Mouse (Mus musculus) E14TG2a.4 (cell line): Measurements from ENCODE around the gene Nptxr.

ENCODE experiments used
- H3K27me3 ChIP-seq: 2 replicates; pipeline ENCODE4 v1.6.1; 2014; ENCODE audit warnings: low read length, control low read depth; ENCODE audit not compliant: insufficient read depth
- H3K36me3 ChIP-seq: 2 replicates; pipeline ENCODE4 v1.6.1; 2014; ENCODE audit warnings: low read length, control low read depth; ENCODE audit not compliant: insufficient read depth
- H3K4me1 ChIP-seq: replicated peaks from 2 replicates; pipeline ENCODE4 v1.6.1; 2014; ENCODE audit warnings: low read depth, low read length, control low read depth
- H3K4me3 ChIP-seq: replicated peaks from 2 replicates; pipeline ENCODE4 v1.5.1; 2014; ENCODE audit warnings: mild to moderate bottlenecking, low read length
- H3K9me3 ChIP-seq: 2 replicates; pipeline ENCODE4 v1.6.1; 2014; ENCODE audit warnings: low read length, control low read depth
- CTCF ChIP-seq: conservative IDR thresholded peaks from 2 replicates; pipeline ENCODE4 v1.5.1; 2014; ENCODE audit warnings: low read length
- NANOG ChIP-seq: IDR thresholded peaks from 2 replicates; pipeline ENCODE4 v1.6.1; 2014; ENCODE audit warnings: borderline replicate concordance, low read length, mixed read lengths
- POU5F1 ChIP-seq: IDR thresholded peaks from 2 replicates; pipeline ENCODE4 v1.6.1; 2014; ENCODE audit warnings: low read length, borderline replicate concordance

Nptxr gene

DNA sequence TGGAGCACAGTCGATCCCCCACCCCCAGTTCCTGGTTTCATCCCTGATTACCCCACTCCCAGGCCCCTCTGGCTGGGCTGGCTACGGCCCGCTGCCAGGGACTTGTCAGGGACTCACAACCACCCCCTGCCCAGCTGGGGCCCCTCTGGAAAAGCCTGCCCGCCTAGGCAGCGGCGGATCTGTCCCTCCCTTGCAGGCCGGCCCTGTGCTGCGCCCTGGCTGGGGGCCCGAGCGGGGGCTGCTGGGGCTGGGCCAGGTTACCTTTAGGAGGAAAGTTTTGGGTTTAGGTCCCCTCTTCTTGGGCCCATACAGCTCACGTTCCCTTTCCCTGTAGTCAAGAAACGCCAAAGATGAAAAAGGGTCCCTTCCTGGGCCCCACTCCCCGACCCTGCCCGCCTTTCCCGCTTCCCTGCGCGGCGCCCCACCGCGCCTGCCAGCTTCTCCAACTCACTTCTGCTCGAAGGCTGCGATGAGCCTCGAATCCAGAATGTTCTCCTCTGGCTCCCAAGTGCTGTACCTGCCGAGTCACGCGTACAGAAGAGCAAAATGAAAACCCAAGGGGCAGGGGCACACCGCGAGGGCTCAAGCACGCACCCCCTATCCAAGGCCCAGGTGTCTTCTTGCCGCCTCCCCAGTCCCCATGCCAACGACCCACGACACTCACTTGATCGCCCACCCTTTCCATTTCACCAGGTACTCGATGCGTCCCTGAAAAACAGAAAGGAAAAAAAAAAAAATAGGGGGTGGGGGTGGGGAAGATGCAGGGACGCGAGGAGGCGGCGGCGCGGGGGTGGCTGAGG is 28.9 kb upstream of the Nptxr start:
- Histone ChIP-seq H3K36me3 (peaks cover 44% of the 10 kb centered on the region), H3K9me3 (no peaks in the 10 kb centered on the region), H3K4me1 (peaks cover 63% of the 10 kb centered on the region), H3K27me3 (no peaks in the 10 kb centered on the region), H3K4me3 (peak overlapping the region; percentile 91)
- no peak for TF ChIP-seq CTCF
- TF ChIP-seq NANOG = no peak
- TF ChIP-seq POU5F1 = no peak

DNA sequence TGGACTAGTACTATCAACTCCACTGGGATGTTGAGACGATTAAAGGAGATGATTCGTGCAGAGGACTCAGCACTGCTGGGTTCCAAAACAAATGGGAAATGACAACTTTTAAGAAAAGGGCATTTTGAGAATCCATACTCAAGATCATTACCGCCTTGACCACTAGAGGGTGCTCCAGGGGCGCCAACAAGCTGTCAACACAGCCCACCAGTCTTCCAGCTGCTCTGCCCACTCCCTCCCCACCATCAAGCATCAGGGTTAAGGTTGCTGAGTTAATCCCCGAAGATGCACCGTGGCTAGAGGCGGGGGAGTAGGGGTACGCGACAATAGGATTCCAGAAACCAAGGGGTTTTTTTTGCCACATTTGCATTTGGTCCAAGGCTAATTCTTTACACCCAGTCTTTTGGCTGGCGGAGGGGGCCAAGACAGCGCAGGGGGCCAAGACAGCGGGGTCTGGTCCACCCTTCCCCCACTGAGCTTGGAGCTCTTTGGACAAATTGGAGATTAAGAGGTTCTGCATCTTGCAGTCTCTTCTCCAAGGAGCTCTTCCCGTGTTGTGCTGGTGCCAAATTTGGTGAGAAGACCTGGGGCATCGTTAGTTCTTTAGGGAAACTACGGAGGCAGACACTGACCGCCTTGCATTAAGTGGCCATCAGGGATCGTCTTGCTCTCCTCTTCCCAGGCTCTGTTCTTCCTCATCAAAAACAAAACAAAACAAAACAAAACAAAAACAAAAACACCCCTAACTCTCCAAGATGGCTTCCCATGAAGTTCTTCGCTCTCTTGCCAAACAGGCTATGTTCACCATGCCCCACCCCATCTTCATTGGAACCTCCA is 27.7 kb upstream of the Nptxr start:
- H3K4me1 ChIP-seq = peaks cover 74% of the 10 kb centered on the region
- TF ChIP-seq NANOG (no peak), CTCF (peak; percentile 88), POU5F1 (no peak)

DNA sequence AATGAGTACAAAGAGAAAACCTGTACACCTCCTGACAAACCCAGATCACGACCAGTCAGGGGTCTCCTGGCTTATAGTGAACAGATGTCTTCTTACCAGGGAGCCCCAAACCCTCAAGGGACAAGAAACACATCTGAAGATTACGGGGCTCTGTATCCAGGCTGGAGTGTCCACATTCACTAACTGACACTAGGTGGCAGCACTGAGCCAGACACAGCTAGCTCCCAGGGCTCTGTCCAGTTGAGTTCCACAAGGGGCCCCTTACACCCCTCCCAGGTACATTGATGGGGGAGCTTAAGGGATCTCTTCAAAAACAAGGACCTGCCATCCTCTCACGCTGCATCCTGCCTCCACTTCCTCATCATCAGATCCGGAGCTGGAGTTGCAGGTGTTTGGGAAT is 25.8 kb upstream of the Nptxr start:
- Histone ChIP-seq H3K36me3 (peaks cover 73% of the 10 kb centered on the region), H3K9me3 (no peaks in the 10 kb centered on the region), H3K27me3 (no peaks in the 10 kb centered on the region), H3K4me1 (peaks cover 83% of the 10 kb centered on the region), H3K4me3 (peak overlapping the region; percentile 26; the same call in 1 of the 2 replicates)
- TF ChIP-seq CTCF (peak; percentile 90), POU5F1 (no peak)

More for the DNA sequence above, 27.7 kb upstream of the Nptxr start:
- H3K36me3 ChIP-seq = peaks cover 56% of the 10 kb centered on the region
- H3K9me3 ChIP-seq = no peaks in the 10 kb centered on the region
- no peaks in the 10 kb centered on the region for H3K27me3 ChIP-seq
- peak overlapping the region; percentile 91 for H3K4me3 ChIP-seq

DNA sequence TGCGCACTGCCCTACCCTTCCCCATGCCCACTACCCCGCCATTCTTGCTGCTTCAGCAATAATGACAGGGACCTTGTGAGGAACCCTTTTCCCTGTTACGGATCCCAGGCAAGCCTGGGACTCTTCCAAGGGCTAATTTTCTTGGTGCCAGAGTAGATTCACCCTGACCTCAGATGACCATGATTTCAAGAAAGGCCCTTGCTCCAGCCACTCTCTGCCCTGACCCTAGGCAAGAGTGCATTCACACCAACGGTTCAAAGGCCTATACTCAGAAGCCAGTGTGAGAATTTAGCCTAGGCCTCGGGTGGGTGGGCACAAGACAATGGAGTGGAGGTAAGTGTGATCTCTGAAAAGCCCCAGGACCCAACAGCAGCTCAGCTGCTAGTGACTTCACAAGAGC is 24.9 kb upstream of the Nptxr start:
- Histone ChIP-seq H3K9me3 (no peaks in the 10 kb centered on the region), H3K4me1 (peaks cover 83% of the 10 kb centered on the region), H3K4me3 (peak overlapping the region; percentile 69; the same call in 1 of the 2 replicates), H3K27me3 (no peaks in the 10 kb centered on the region), H3K36me3 (peaks cover 80% of the 10 kb centered on the region)
- TF ChIP-seq POU5F1 (no peak), CTCF (no peak), NANOG (no peak)

DNA sequence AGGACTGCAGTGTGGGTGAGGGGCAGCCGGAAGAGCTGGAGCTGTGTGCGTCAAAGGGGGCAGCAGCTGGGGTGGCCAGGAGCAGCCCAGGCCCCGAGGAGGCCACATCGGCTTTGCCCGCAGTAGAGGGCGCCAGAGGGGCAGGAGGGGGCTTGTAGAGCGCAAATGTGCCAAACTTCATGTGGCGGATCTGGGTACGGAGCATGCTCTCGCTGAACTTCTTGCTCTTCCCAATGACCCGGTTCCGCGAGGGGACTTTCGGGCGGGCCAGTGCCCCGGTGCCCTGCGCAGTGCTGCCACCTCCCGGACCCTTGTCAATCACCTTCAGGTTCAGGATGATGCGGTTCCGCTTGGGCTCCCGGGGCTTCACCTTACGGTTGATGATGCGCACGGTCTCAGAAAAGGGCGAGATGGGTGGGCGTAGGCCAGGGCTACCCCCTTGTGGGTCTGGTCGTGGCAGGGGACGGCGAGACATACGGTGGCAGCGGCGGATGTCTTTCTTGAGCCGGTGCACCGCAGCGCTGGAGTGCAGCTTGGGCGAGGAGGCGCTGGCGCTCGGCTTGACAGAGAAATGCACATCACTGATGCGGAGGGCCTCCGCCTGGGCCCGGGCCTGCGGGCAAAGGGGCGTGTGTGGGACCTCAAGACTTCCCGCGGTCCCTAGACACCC is 23.9 kb upstream of the Nptxr start:
- Histone ChIP-seq H3K27me3 (no peaks in the 10 kb centered on the region), H3K4me3 (peak overlapping the region; percentile 69), H3K36me3 (peaks cover 87% of the 10 kb centered on the region), H3K9me3 (no peaks in the 10 kb centered on the region), H3K4me1 (peaks cover 91% of the 10 kb centered on the region)
- TF ChIP-seq CTCF (peak; percentile 35), POU5F1 (no peak), NANOG (no peak)

DNA sequence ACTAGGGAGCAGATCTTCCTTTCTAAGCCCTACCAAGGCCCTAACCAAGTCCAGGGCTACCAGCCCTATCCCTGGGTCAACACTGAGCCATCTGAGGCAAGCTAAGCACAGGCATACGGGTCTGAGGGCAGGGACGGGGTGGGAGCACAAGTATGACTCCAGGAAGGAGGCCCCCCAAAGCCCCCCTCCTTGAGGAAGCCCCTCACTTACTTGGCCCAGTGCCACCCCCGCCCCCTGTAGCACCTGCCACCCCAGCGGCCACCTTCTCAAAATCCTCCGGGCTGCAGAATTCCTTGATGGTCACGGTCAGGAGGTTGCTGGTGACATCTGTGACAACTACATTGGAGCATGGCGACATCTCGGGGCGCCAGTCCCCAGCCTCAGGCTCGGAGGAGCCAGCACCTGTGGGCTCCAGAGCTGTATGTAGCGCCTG is 23.2 kb upstream of the Nptxr start:
- Histone ChIP-seq H3K4me1 (peaks cover 94% of the 10 kb centered on the region), H3K9me3 (no peaks in the 10 kb centered on the region), H3K36me3 (peaks cover 91% of the 10 kb centered on the region), H3K4me3 (peak overlapping the region; percentile 69), H3K27me3 (no peaks in the 10 kb centered on the region)
- TF ChIP-seq CTCF = no peak

DNA sequence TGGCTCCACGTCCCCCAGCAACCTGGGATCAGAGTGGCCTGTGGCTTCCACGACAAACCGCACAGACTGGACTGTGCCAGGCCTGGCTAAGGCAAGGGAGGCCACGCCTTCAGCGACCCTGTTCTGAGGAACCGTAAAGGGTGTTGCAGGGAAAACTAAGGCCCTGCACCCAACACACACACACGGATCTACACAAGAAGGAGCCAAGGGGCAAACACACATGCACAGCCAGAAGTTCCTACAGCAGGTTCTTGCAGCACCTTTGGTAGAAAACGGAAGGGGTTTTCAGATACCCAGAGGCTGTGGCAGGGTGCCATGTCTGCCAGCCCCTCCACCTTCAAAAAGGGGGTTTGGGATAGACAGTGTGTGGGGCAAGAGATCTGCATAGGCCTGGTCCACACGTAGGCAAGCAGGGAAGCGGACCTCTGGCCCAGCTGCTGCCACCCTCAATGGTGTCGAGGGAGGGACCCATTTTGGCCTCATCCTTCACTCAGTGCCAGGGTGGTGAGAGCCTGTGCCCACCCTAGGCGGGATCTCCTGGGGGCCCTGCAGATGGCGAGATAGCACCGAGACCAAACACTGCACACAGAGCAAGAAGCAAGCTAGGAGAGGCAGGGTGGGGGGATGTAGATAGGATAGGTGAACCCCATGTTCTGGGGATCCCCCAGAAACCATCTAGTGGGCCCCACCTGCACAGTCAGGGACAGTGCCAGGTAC is 22.7 kb upstream of the Nptxr start:
- Histone ChIP-seq H3K4me3 (peak overlapping the region; percentile 10; the same call in 1 of the 2 replicates), H3K9me3 (no peaks in the 10 kb centered on the region), H3K27me3 (no peaks in the 10 kb centered on the region), H3K4me1 (peaks cover 94% of the 10 kb centered on the region), H3K36me3 (peaks cover 91% of the 10 kb centered on the region)
- TF ChIP-seq NANOG (no peak), POU5F1 (no peak), CTCF (no peak)
